Mouse (Mus musculus): ENCODE results near the gene A130010J15Rik. TPM values are rescaled to one million over a fixed set of nuclear protein-coding genes. Genes with fewer than 3 reads are reported as not detected.

A130010J15Rik gene
- total and polyA plus RNA-seq, 3 experiments, result 1.7 to 18.9 (median 10.2) TPM

DNA sequence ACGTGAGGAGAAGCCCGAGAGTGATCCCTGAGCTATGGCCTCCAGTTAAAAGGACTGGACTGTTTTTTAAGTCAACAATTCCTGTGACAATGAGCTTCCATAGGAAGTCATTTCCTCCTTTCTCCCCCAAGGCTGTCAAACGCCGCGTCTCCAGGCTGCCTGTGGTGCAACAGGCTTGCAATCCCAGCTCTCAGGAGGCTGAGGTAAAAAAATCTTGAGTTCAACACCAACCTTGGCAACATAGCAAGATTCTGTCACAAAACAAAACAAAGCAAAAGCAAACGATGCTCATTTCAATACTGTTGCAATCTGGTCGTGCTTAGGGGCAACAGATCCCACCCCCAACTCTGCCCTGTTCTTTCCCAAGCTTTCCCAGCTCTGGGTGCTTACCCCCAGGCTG lies 29.8 kb upstream of the A130010J15Rik start:
- DNase-seq (ENCODE audit: low spot score) (no peak), ATAC-seq (ENCODE audit: extremely low read depth, insufficient number of reproducible peaks, low FRiP score, poor library complexity, severe bottlenecking) (no peak)
- TF ChIP-seq TAL1 (conservative IDR thresholded peaks at IDR 0.05; ENCODE audit: low read depth, low read length), result no peak
- TF ChIP-seq CTCF (IDR thresholded peaks at IDR 0.05; ENCODE audit: low read depth, low read length), result no peak
- TF ChIP-seq POLR2AphosphoS5 (IDR thresholded peaks at IDR 0.05; ENCODE audit: insufficient replicate concordance, low read depth, low read length), result no peak
- no peak for TF ChIP-seq GATA1 (IDR thresholded peaks at IDR 0.05; ENCODE audit: borderline replicate concordance, low read length)
- TF ChIP-seq GATA2 (IDR thresholded peaks at IDR 0.05; ENCODE audit: borderline replicate concordance, low read depth, low read length), result no peak
- Histone ChIP-seq H3K36me3 (replicated peaks) (no peaks in the 10 kb centered on the region), H3K27me3 (ENCODE audit: insufficient read depth, low read length) (peaks cover 43% of the 10 kb centered on the region), H3K4me3 (ENCODE audit: low read depth, low read length) (no peak overlapping the region), H3K9me3 (replicated peaks) (no peaks in the 10 kb centered on the region), H3K4me1 (ENCODE audit: insufficient read depth, low read depth, low read length) (no peaks in the 10 kb centered on the region)

DNA sequence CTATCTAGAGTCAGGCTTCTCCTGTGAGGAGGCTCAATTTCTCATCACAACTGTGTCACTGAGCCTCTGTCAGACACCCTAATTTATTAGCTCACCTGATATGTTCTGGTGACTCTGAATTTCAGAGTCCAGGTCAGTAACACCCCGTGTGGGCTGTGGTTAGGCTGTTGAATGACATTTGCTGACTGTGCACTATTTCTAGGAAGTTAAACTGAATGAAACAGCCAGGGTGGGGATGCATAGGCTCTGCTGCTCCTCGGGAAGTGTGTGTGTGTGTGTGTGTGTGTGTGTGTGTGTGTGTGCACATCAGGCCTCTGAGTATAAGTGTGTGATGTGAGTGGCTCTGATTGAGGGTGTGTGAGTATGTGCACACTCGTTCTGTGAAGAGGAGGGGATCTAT lies 29.2 kb upstream of the A130010J15Rik start:
- TF ChIP-seq CTCF (IDR thresholded peaks at IDR 0.05; ENCODE audit: low read depth, low read length) (no peak), TAL1 (conservative IDR thresholded peaks at IDR 0.05; ENCODE audit: low read depth, low read length) (no peak), GATA1 (IDR thresholded peaks at IDR 0.05; ENCODE audit: borderline replicate concordance, low read length) (no peak), GATA2 (IDR thresholded peaks at IDR 0.05; ENCODE audit: borderline replicate concordance, low read depth, low read length) (no peak), POLR2AphosphoS5 (IDR thresholded peaks at IDR 0.05; ENCODE audit: insufficient replicate concordance, low read depth, low read length) (no peak)
- Histone ChIP-seq H3K9me3 (replicated peaks) (no peaks in the 10 kb centered on the region), H3K4me1 (ENCODE audit: insufficient read depth, low read depth, low read length) (no peaks in the 10 kb centered on the region), H3K27me3 (ENCODE audit: insufficient read depth, low read length) (peaks cover 46% of the 10 kb centered on the region), H3K4me3 (ENCODE audit: low read depth, low read length) (no peak overlapping the region), H3K36me3 (replicated peaks) (no peaks in the 10 kb centered on the region)
- ATAC-seq (ENCODE audit: extremely low read depth, insufficient number of reproducible peaks, low FRiP score, poor library complexity, severe bottlenecking) (no peak), DNase-seq (ENCODE audit: low spot score) (no peak)

DNA sequence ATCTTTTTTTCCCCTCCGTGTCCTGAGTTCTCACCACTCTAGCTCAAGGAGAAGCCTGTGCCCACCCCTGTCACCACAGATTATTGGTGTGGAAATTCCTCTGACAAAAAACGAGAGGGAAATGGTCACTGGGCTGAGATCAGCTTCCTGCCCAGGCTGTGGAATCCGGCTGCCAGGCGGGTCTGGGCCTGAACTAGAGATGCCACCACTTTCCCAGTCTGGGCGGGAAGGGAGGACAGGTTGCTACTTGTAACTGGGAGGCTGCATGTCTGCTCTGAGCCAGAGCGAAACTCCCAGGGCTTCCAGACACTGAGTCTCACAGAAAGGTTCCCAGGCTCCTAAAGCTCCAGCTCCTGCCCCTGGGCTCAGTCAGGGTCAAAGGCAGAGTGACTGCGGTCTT lies 26.7 kb upstream of the A130010J15Rik start:
- Histone ChIP-seq H3K27me3 (ENCODE audit: insufficient read depth, low read length) (peaks cover 52% of the 10 kb centered on the region), H3K4me1 (ENCODE audit: insufficient read depth, low read depth, low read length) (0 out of 2 replicates have a peak, but pooled peaks cover 5% of the 10 kb centered on the region), H3K9me3 (replicated peaks) (no peaks in the 10 kb centered on the region), H3K4me3 (ENCODE audit: low read depth, low read length) (no peak overlapping the region), H3K36me3 (replicated peaks) (no peaks in the 10 kb centered on the region)
- DNase-seq (ENCODE audit: low spot score) (no peak), ATAC-seq (ENCODE audit: extremely low read depth, insufficient number of reproducible peaks, low FRiP score, poor library complexity, severe bottlenecking) (no peak)
- TF ChIP-seq TAL1 (conservative IDR thresholded peaks at IDR 0.05; ENCODE audit: low read depth, low read length), result no peak
- TF ChIP-seq CTCF (IDR thresholded peaks at IDR 0.05; ENCODE audit: low read depth, low read length), result no peak
- no peak for TF ChIP-seq POLR2AphosphoS5 (IDR thresholded peaks at IDR 0.05; ENCODE audit: insufficient replicate concordance, low read depth, low read length)
- TF ChIP-seq GATA2 (IDR thresholded peaks at IDR 0.05; ENCODE audit: borderline replicate concordance, low read depth, low read length), result no peak
- no peak for TF ChIP-seq GATA1 (IDR thresholded peaks at IDR 0.05; ENCODE audit: borderline replicate concordance, low read length)

DNA sequence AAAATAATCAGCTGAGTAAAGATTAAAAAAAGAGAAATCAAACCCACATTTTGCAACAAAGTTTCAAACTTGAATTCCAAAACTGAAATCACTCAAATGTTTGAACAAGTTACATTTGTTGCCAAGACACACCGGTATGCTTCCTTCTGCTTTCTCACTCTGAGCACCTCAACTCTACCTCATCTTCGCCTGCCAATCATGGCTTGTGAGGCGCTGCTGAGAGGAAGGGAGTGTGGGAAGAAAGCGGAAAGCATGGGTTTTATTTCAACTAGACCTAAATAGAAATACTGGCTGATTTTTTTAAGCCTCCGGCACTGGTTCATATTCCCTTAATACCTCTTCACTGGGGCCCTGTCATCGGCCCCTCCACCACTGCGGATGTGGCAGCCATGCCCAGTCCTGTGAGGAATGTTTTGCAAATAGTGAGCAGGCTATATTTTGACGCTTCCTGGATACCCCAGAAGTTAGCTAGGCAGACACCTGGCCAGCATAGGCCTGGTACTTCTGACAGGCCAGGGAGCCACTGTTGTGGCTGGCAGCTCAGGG lies 25.3 kb upstream of the A130010J15Rik start:
- H3K4me1 ChIP-seq (ENCODE audit: insufficient read depth, low read depth, low read length), result 0 out of 2 replicates have a peak, but pooled peaks cover 5% of the 10 kb centered on the region
- no peak overlapping the region for H3K4me3 ChIP-seq (ENCODE audit: low read depth, low read length)
- no peak for DNase-seq (ENCODE audit: low spot score)
- ATAC-seq (ENCODE audit: extremely low read depth, insufficient number of reproducible peaks, low FRiP score, poor library complexity, severe bottlenecking), result no peak
- H3K27me3 ChIP-seq (ENCODE audit: insufficient read depth, low read length), result peaks cover 45% of the 10 kb centered on the region
- H3K9me3 ChIP-seq (replicated peaks), result no peaks in the 10 kb centered on the region
- TF ChIP-seq TAL1 (conservative IDR thresholded peaks at IDR 0.05; ENCODE audit: low read depth, low read length), result no peak
- no peak for TF ChIP-seq POLR2AphosphoS5 (IDR thresholded peaks at IDR 0.05; ENCODE audit: insufficient replicate concordance, low read depth, low read length)
- no peak for TF ChIP-seq GATA2 (IDR thresholded peaks at IDR 0.05; ENCODE audit: borderline replicate concordance, low read depth, low read length)
- TF ChIP-seq CTCF (IDR thresholded peaks at IDR 0.05; ENCODE audit: low read depth, low read length), result no peak
- TF ChIP-seq GATA1 (IDR thresholded peaks at IDR 0.05; ENCODE audit: borderline replicate concordance, low read length), result no peak
- no peaks in the 10 kb centered on the region for H3K36me3 ChIP-seq (replicated peaks)

DNA sequence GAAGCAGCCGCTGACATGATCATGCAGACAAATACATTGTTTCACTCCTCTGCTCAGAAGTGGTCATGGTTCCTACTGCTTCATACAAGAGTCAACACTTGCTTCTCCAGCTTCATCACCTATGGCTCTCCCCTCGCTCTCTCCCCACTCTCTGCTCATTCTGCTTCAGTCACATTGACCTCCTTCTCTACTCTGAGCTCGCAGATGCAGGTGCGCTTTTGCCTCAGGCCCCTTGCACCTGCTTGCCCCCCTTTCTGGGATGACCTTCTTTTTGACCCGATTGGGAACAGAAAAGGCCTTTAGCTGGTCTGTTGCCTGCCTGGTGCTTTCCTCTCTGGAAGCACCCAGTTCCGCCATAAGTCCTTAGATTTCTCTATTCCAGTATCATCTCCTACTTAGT lies 23.3 kb upstream of the A130010J15Rik start:
- H3K27me3 ChIP-seq (ENCODE audit: insufficient read depth, low read length), result peaks cover 46% of the 10 kb centered on the region
- no peak for ATAC-seq (ENCODE audit: extremely low read depth, insufficient number of reproducible peaks, low FRiP score, poor library complexity, severe bottlenecking)

DNA sequence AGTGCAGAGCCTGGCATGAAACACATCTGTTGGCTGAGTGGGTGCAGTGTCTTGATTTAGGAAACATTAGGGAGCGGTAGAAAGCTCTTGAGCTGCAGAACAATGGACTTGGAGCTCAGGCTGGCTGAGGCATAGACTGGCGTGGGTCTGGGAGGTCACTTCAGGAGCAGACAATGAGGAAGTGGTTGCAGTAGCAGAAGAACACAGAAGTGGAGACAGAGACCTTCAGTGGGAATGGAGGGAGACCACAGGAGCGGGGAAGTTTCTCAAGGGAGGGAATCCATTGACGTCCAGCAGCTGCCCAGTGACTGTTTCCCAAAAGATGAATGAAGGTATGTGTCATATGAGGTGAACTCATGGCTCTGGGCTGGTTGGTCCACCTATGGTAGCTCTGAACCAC lies 22.7 kb upstream of the A130010J15Rik start:
- no peaks in the 10 kb centered on the region for H3K36me3 ChIP-seq (replicated peaks)
- TF ChIP-seq GATA2 (IDR thresholded peaks at IDR 0.05; ENCODE audit: borderline replicate concordance, low read depth, low read length) (no peak), GATA1 (IDR thresholded peaks at IDR 0.05; ENCODE audit: borderline replicate concordance, low read length) (no peak), CTCF (IDR thresholded peaks at IDR 0.05; ENCODE audit: low read depth, low read length) (no peak), TAL1 (conservative IDR thresholded peaks at IDR 0.05; ENCODE audit: low read depth, low read length) (no peak), POLR2AphosphoS5 (IDR thresholded peaks at IDR 0.05; ENCODE audit: insufficient replicate concordance, low read depth, low read length) (no peak)
- H3K4me1 ChIP-seq (ENCODE audit: insufficient read depth, low read depth, low read length), result 0 out of 2 replicates have a peak, but pooled peaks cover 5% of the 10 kb centered on the region
- H3K4me3 ChIP-seq (ENCODE audit: low read depth, low read length), result no peak overlapping the region
- DNase-seq (ENCODE audit: low spot score), result no peak
- no peaks in the 10 kb centered on the region for H3K9me3 ChIP-seq (replicated peaks)
- no peak for ATAC-seq (ENCODE audit: extremely low read depth, insufficient number of reproducible peaks, low FRiP score, poor library complexity, severe bottlenecking)
- H3K27me3 ChIP-seq (ENCODE audit: insufficient read depth, low read length), result peaks cover 46% of the 10 kb centered on the region

More for the DNA sequence above, 23.3 kb upstream of the A130010J15Rik start:
- no peak overlapping the region for H3K4me3 ChIP-seq (ENCODE audit: low read depth, low read length)
- H3K9me3 ChIP-seq (replicated peaks), result no peaks in the 10 kb centered on the region
- 0 out of 2 replicates have a peak, but pooled peaks cover 5% of the 10 kb centered on the region for H3K4me1 ChIP-seq (ENCODE audit: insufficient read depth, low read depth, low read length)
- no peak for TF ChIP-seq POLR2AphosphoS5 (IDR thresholded peaks at IDR 0.05; ENCODE audit: insufficient replicate concordance, low read depth, low read length)
- TF ChIP-seq GATA1 (IDR thresholded peaks at IDR 0.05; ENCODE audit: borderline replicate concordance, low read length), result no peak
- no peak for TF ChIP-seq CTCF (IDR thresholded peaks at IDR 0.05; ENCODE audit: low read depth, low read length)
- TF ChIP-seq TAL1 (conservative IDR thresholded peaks at IDR 0.05; ENCODE audit: low read depth, low read length), result no peak
- TF ChIP-seq GATA2 (IDR thresholded peaks at IDR 0.05; ENCODE audit: borderline replicate concordance, low read depth, low read length), result no peak
- no peak for DNase-seq (ENCODE audit: low spot score)
- no peaks in the 10 kb centered on the region for H3K36me3 ChIP-seq (replicated peaks)
